Mouse (Mus musculus): ENCODE results near the gene Gprin1. TPM values are rescaled to one million over a fixed set of nuclear protein-coding genes. Genes with fewer than 3 reads are reported as not detected.

Gene Gprin1
- polyA plus RNA-seq, 1 experiment from 2014 or later = 10.8 TPM

GRCm38 (mm10) chr13:54748190-54748589 lies 1.5 kb downstream of the Gprin1 start:
- H3K27me3 ChIP-seq (ENCODE audit: control insufficient read depth, insufficient read depth, low read length) = peaks cover 14% of the 10 kb centered on the region
- no peaks in the 10 kb centered on the region for H3K9me3 ChIP-seq (ENCODE audit: control insufficient read depth, low read length)
- peak overlapping the region; percentile 12; the same call in 1 of the 2 replicates for H3K9ac ChIP-seq (ENCODE audit: low read length)

GRCm38 (mm10) chr13:54746896-54747295 lies 2.8 kb downstream of the Gprin1 start:
- no peak overlapping the region for H3K9ac ChIP-seq (ENCODE audit: low read length)
- peaks cover 12% of the 10 kb centered on the region for H3K27me3 ChIP-seq (ENCODE audit: control insufficient read depth, insufficient read depth, low read length)
- no peak overlapping the region for H3K4me3 ChIP-seq (ENCODE audit: low read depth, low read length)
- no peaks in the 10 kb centered on the region for H3K9me3 ChIP-seq (ENCODE audit: control insufficient read depth, low read length)
- no peak overlapping the region for H3K4me2 ChIP-seq
- H3K27ac ChIP-seq (ENCODE audit: low read depth, low read length) = no peak overlapping the region
- 50% methylated on average over 10 of the region's 10 CpGs for WGBS
- ATAC-seq (ENCODE audit: low FRiP score) (no peak), DNase-seq (ENCODE audit: low spot score, missing footprints) (no peak)
- no peaks in the 10 kb centered on the region for H3K36me3 ChIP-seq (ENCODE audit: control insufficient read depth, insufficient read depth, low read length)
- peaks cover 19% of the 10 kb centered on the region for H3K4me1 ChIP-seq (ENCODE audit: control insufficient read depth, insufficient read depth, low read length)

More at GRCm38 (mm10) chr13:54748190-54748589, 1.5 kb downstream of the Gprin1 start:
- 86% methylated on average over 8 of the region's 8 CpGs for WGBS
- H3K4me3 ChIP-seq (ENCODE audit: low read depth, low read length) = peak overlapping the region; percentile 74
- no peaks in the 10 kb centered on the region for H3K36me3 ChIP-seq (ENCODE audit: control insufficient read depth, insufficient read depth, low read length)
- H3K27ac ChIP-seq (ENCODE audit: low read depth, low read length) = no peak overlapping the region
- ATAC-seq (ENCODE audit: low FRiP score) (no peak), DNase-seq (ENCODE audit: low spot score, missing footprints) (no peak)
- H3K4me2 ChIP-seq = peak overlapping the region; percentile 67
- peaks cover 19% of the 10 kb centered on the region for H3K4me1 ChIP-seq (ENCODE audit: control insufficient read depth, insufficient read depth, low read length)

- Histone ChIP-seq H3K4me1 (ENCODE audit: control insufficient read depth, insufficient read depth, low read length) (peaks cover 19% of the 10 kb centered on the region), H3K4me3 (ENCODE audit: low read depth, low read length) (no peak overlapping the region), H3K36me3 (ENCODE audit: control insufficient read depth, insufficient read depth, low read length) (no peaks in the 10 kb centered on the region), H3K4me2 (no peak overlapping the region), H3K27ac (ENCODE audit: low read depth, low read length) (no peak overlapping the region), H3K9ac (ENCODE audit: low read length) (no peak overlapping the region), H3K27me3 (ENCODE audit: control insufficient read depth, insufficient read depth, low read length) (peaks cover 10% of the 10 kb centered on the region), H3K9me3 (ENCODE audit: control insufficient read depth, low read length) (no peaks in the 10 kb centered on the region)
- 42% methylated on average over 6 of the region's 6 CpGs for WGBS
- no peak for DNase-seq (ENCODE audit: low spot score, missing footprints)
- ATAC-seq (ENCODE audit: low FRiP score) = no peak
Observed at GRCm38 (mm10) chr13:54746110-54746509, 3.6 kb downstream of the Gprin1 start.

GRCm38 (mm10) chr13:54738213-54738601 lies 11.5 kb downstream of the Gprin1 start:
- Histone ChIP-seq H3K36me3 (ENCODE audit: control insufficient read depth, insufficient read depth, low read length) (no peaks in the 10 kb centered on the region), H3K4me2 (peak overlapping the region; percentile 26), H3K27me3 (ENCODE audit: control insufficient read depth, insufficient read depth, low read length) (peaks cover 34% of the 10 kb centered on the region), H3K9ac (ENCODE audit: low read length) (no peak overlapping the region), H3K4me3 (ENCODE audit: low read depth, low read length) (peak overlapping the region; percentile 4), H3K9me3 (ENCODE audit: control insufficient read depth, low read length) (no peaks in the 10 kb centered on the region), H3K27ac (ENCODE audit: low read depth, low read length) (no peak overlapping the region), H3K4me1 (ENCODE audit: control insufficient read depth, insufficient read depth, low read length) (peaks cover 6% of the 10 kb centered on the region)
- whole genome bisulfite sequencing = 4% methylated on average over 29 of the region's 34 CpGs
- DNase-seq (ENCODE audit: low spot score, missing footprints) (no peak), ATAC-seq (ENCODE audit: low FRiP score) (no peak)

GRCm38 (mm10) chr13:54737488-54738212 lies 12.0 kb downstream of the Gprin1 start:
- Histone ChIP-seq H3K9me3 (ENCODE audit: control insufficient read depth, low read length) (no peaks in the 10 kb centered on the region), H3K36me3 (ENCODE audit: control insufficient read depth, insufficient read depth, low read length) (no peaks in the 10 kb centered on the region), H3K4me1 (ENCODE audit: control insufficient read depth, insufficient read depth, low read length) (peaks cover 6% of the 10 kb centered on the region), H3K27me3 (ENCODE audit: control insufficient read depth, insufficient read depth, low read length) (peaks cover 34% of the 10 kb centered on the region), H3K27ac (ENCODE audit: low read depth, low read length) (no peak overlapping the region), H3K4me3 (ENCODE audit: low read depth, low read length) (peak overlapping the region; percentile 4), H3K9ac (ENCODE audit: low read length) (no peak overlapping the region), H3K4me2 (peak overlapping the region; percentile 26)
- DNase-seq (ENCODE audit: low spot score, missing footprints) (no peak), ATAC-seq (ENCODE audit: low FRiP score) (0 out of 2 replicates have a peak, but pooled peaks have one; percentile 55)
- WGBS = 2% methylated on average over 66 of the region's 87 CpGs

GRCm38 (mm10) chr13:54736931-54737330 lies 12.7 kb downstream of the Gprin1 start:
- no peak overlapping the region for H3K27ac ChIP-seq (ENCODE audit: low read depth, low read length)
- H3K27me3 ChIP-seq (ENCODE audit: control insufficient read depth, insufficient read depth, low read length) = peaks cover 34% of the 10 kb centered on the region
- H3K4me2 ChIP-seq = no peak overlapping the region
- H3K4me3 ChIP-seq (ENCODE audit: low read depth, low read length) = no peak overlapping the region
- peaks cover 6% of the 10 kb centered on the region for H3K4me1 ChIP-seq (ENCODE audit: control insufficient read depth, insufficient read depth, low read length)
- no peak for DNase-seq (ENCODE audit: low spot score, missing footprints)
- WGBS = 23% methylated on average over 3 of the region's 3 CpGs
- H3K9ac ChIP-seq (ENCODE audit: low read length) = no peak overlapping the region
- no peaks in the 10 kb centered on the region for H3K9me3 ChIP-seq (ENCODE audit: control insufficient read depth, low read length)
- no peaks in the 10 kb centered on the region for H3K36me3 ChIP-seq (ENCODE audit: control insufficient read depth, insufficient read depth, low read length)
- ATAC-seq (ENCODE audit: low FRiP score) = 0 out of 2 replicates have a peak, but pooled peaks have one; percentile 35

- no peak overlapping the region for H3K4me2 ChIP-seq
- DNase-seq (ENCODE audit: low spot score, missing footprints) (no peak), ATAC-seq (ENCODE audit: low FRiP score) (no peak)
- H3K4me3 ChIP-seq (ENCODE audit: low read depth, low read length) = no peak overlapping the region
- H3K36me3 ChIP-seq (ENCODE audit: control insufficient read depth, insufficient read depth, low read length) = no peaks in the 10 kb centered on the region
- H3K4me1 ChIP-seq (ENCODE audit: control insufficient read depth, insufficient read depth, low read length) = no peaks in the 10 kb centered on the region
- no peaks in the 10 kb centered on the region for H3K9me3 ChIP-seq (ENCODE audit: control insufficient read depth, low read length)
- WGBS = 82% methylated on average over 11 of the region's 11 CpGs
- H3K9ac ChIP-seq (ENCODE audit: low read length) = no peak overlapping the region
- H3K27me3 ChIP-seq (ENCODE audit: control insufficient read depth, insufficient read depth, low read length) = no peaks in the 10 kb centered on the region
- no peak overlapping the region for H3K27ac ChIP-seq (ENCODE audit: low read depth, low read length)
Observed at GRCm38 (mm10) chr13:54726131-54726530, 23.5 kb downstream of the Gprin1 start.

GRCm38 (mm10) chr13:54723143-54723542 lies 26.5 kb downstream of the Gprin1 start:
- Histone ChIP-seq H3K27me3 (ENCODE audit: control insufficient read depth, insufficient read depth, low read length) (no peaks in the 10 kb centered on the region), H3K4me1 (ENCODE audit: control insufficient read depth, insufficient read depth, low read length) (no peaks in the 10 kb centered on the region), H3K9ac (ENCODE audit: low read length) (no peak overlapping the region), H3K9me3 (ENCODE audit: control insufficient read depth, low read length) (no peaks in the 10 kb centered on the region), H3K4me3 (ENCODE audit: low read depth, low read length) (no peak overlapping the region), H3K4me2 (no peak overlapping the region), H3K36me3 (ENCODE audit: control insufficient read depth, insufficient read depth, low read length) (no peaks in the 10 kb centered on the region), H3K27ac (ENCODE audit: low read depth, low read length) (no peak overlapping the region)
- ATAC-seq (ENCODE audit: low FRiP score) (no peak), DNase-seq (ENCODE audit: low spot score, missing footprints) (no peak)
- WGBS = 96% methylated on average over 3 of the region's 3 CpGs

GRCm38 (mm10) chr13:54716916-54717315 lies 32.8 kb downstream of the Gprin1 start:
- Histone ChIP-seq H3K27ac (ENCODE audit: low read depth, low read length) (no peak overlapping the region), H3K9me3 (ENCODE audit: control insufficient read depth, low read length) (no peaks in the 10 kb centered on the region), H3K9ac (ENCODE audit: low read length) (no peak overlapping the region), H3K4me1 (ENCODE audit: control insufficient read depth, insufficient read depth, low read length) (no peaks in the 10 kb centered on the region), H3K36me3 (ENCODE audit: control insufficient read depth, insufficient read depth, low read length) (no peaks in the 10 kb centered on the region), H3K4me2 (no peak overlapping the region), H3K27me3 (ENCODE audit: control insufficient read depth, insufficient read depth, low read length) (no peaks in the 10 kb centered on the region), H3K4me3 (ENCODE audit: low read depth, low read length) (no peak overlapping the region)
- 2% methylated on average over 5 of the region's 5 CpGs for WGBS
- DNase-seq (ENCODE audit: low spot score, missing footprints) = no peak
- peak; percentile 38; the same call in 1 of the 2 replicates for ATAC-seq (ENCODE audit: low FRiP score)

Data from midbrain, embryonic 11.5 days (tissue).